Mouse (Mus musculus): ENCODE results near the gene Mrpl54.

Gene Mrpl54

GRCm38 (mm10) chr10:81293334-81294030 lies 26.7 kb upstream of the Mrpl54 start:
- no peak for DNase-seq

GRCm38 (mm10) chr10:81292554-81293333 lies 26.0 kb upstream of the Mrpl54 start, which contains the start of gene Pip5k1c:
Pip5k1c (plus strand) TSS chr10:81292963.
- peak; percentile 99 for DNase-seq

GRCm38 (mm10) chr10:81291511-81292104 lies 24.9 kb upstream of the Mrpl54 start, which contains the start of gene Tjp3:
Tjp3 (minus strand) TSS chr10:81291581.
- DNase-seq = no peak

- DNase-seq = peak; percentile 54
Observed at GRCm38 (mm10) chr10:81290698-81291460, 24.1 kb upstream of the Mrpl54 start.

- DNase-seq = peak in 1 of 2 experiments; percentile 32
Observed at GRCm38 (mm10) chr10:81289811-81290210, 23.1 kb upstream of the Mrpl54 start.

GRCm38 (mm10) chr10:81289278-81289677 lies 22.5 kb upstream of the Mrpl54 start:
- DNase-seq = peak; percentile 83

GRCm38 (mm10) chr10:81288601-81289000 lies 21.9 kb upstream of the Mrpl54 start:
- DNase-seq = peak; percentile 75 to 85

GRCm38 (mm10) chr10:81287513-81288157 lies 20.9 kb upstream of the Mrpl54 start:
- DNase-seq = peak; percentile 71 to 85

GRCm38 (mm10) chr10:81286586-81286985 lies 19.9 kb upstream of the Mrpl54 start:
- no peak for DNase-seq

- peak; percentile 94 to 96 for DNase-seq
Observed at GRCm38 (mm10) chr10:81285694-81286450, 19.1 kb upstream of the Mrpl54 start.

- DNase-seq = peak in 1 of 2 experiments; percentile 29
Observed at GRCm38 (mm10) chr10:81284719-81285118, 18.0 kb upstream of the Mrpl54 start.

- no peak for DNase-seq
Observed at GRCm38 (mm10) chr10:81284189-81284588, 17.5 kb upstream of the Mrpl54 start.

- DNase-seq = no peak
Observed at GRCm38 (mm10) chr10:81279496-81279895, 12.8 kb upstream of the Mrpl54 start.

- DNase-seq = peak; percentile 87 to 90
Observed at GRCm38 (mm10) chr10:81277676-81278075, 10.9 kb upstream of the Mrpl54 start.

- DNase-seq = no peak
Observed at GRCm38 (mm10) chr10:81273842-81274241, 7.1 kb upstream of the Mrpl54 start.

GRCm38 (mm10) chr10:81272356-81272755 lies 5.6 kb upstream of the Mrpl54 start:
- DNase-seq = peak in 1 of 2 experiments; percentile 27

- DNase-seq = peak in 1 of 2 experiments; percentile 35
Observed at GRCm38 (mm10) chr10:81268643-81269412, 2.1 kb upstream of the Mrpl54 start.

- DNase-seq = peak; percentile 86 to 88
Observed at GRCm38 (mm10) chr10:81268056-81268455, 1.3 kb upstream of the Mrpl54 start.

GRCm38 (mm10) chr10:81265540-81265939 lies 1.2 kb downstream of the Mrpl54 start:
- peak in 1 of 2 experiments; percentile 25 for DNase-seq

- no peak for DNase-seq
Observed at GRCm38 (mm10) chr10:81261025-81261424, 5.7 kb downstream of the Mrpl54 start.

All from cerebellum, postnatal 10 days (tissue).